11 mouse cellular contexts compared by ENCODE assay signal in genomic region chr4:131763911-131764310, GRCm38 (mm10).
"Had no signal": no experiment of that assay in that cellular context is flagged by ENCODE, and none has a peak within 500 bp of the region (broad histone marks: within the 10 kb centered on the region; RNA-seq: fewer than 3 reads in every experiment).

No protein-coding gene starts in this region.

- H3K27me3 ChIP-seq: liver, embryonic 13.5 days; lung, embryonic 15.5 days; neural tube, embryonic 12.5 days; stomach, embryonic 15.5 days had no signal

- ATAC-seq: hindbrain, embryonic 16.5 days; inflammation-experienced regulatory T-cells, adult 6 months; intestine, postnatal 0 days; liver, postnatal 0 days had no signal

- DNase-seq: liver; liver, embryonic 13.5 days; liver, postnatal 0 days; midbrain, embryonic 14.5 days; thymus, postnatal 36 days had no signal

- H3K4me3 ChIP-seq: liver, embryonic 13.5 days; lung, embryonic 15.5 days; neural tube, embryonic 12.5 days; stomach, embryonic 15.5 days had no signal

- H3K4me2 ChIP-seq: liver, embryonic 13.5 days; lung, embryonic 15.5 days; neural tube, embryonic 12.5 days; stomach, embryonic 15.5 days had no signal

- H3K9me3 ChIP-seq: liver, embryonic 13.5 days; lung, embryonic 15.5 days; neural tube, embryonic 12.5 days; stomach, embryonic 15.5 days had no signal

- H3K27ac ChIP-seq: liver, embryonic 13.5 days; lung, embryonic 15.5 days; neural tube, embryonic 12.5 days; stomach, embryonic 15.5 days had no signal

- H3K36me3 ChIP-seq: liver, embryonic 13.5 days; lung, embryonic 15.5 days; neural tube, embryonic 12.5 days; stomach, embryonic 15.5 days had no signal

- H3K9ac ChIP-seq: liver, embryonic 13.5 days; liver, postnatal 0 days; lung, embryonic 15.5 days; neural tube, embryonic 12.5 days; stomach, embryonic 15.5 days had no signal

- H3K4me1 ChIP-seq: liver, embryonic 13.5 days; lung, embryonic 15.5 days; neural tube, embryonic 12.5 days; stomach, embryonic 15.5 days had no signal
